Mouse (Mus musculus) layer of hippocampus, postnatal 10 days (tissue): ENCODE measurements at regions not wholly inside any gene's neighbourhood (a gene's known extent, or its start where the extent isn't known, plus 50 kb on each side); places are given as distances from the start of the nearest gene placed in this dataset.

Experiments used
- DNase-seq, 2 experiments: peaks; one replicate each; pipeline ENCODE4 v3.0.0; 2021; ENCODE audit warnings: low spot score in 2 of 2

GRCm38 (mm10) chrX:96876239-96876638, 163.0 kb downstream of the Gpr165 start:
- no peak for DNase-seq

- peak; percentile 19 to 54 for DNase-seq
Observed at GRCm38 (mm10) chrX:96878721-96879120, 165.5 kb downstream of the Gpr165 start.

- no peak for DNase-seq
Observed at GRCm38 (mm10) chrX:96879154-96879553, 165.9 kb downstream of the Gpr165 start.

- no peak for DNase-seq
Observed at GRCm38 (mm10) chrX:96900636-96901035, 171.8 kb upstream of the Pgr15l start.
